ENCODE assay signal across 20 mouse cellular contexts in genomic region chr3:79296049-79296448, GRCm38 (mm10). TPM values are rescaled to one million over a fixed set of nuclear protein-coding genes. Genes with fewer than 3 reads are reported as not detected.
A peak's percentile ranks its signal among the peaks of the same experiment; 100 is the strongest.
DNase-seq lines count a peak whose midpoint lies in the region; ATAC-seq and TF ChIP-seq lines count a peak whose summit lies in the region.
"Had no signal": no experiment of that assay in that cellular context is flagged by ENCODE, and none has a peak within 500 bp of the region (broad histone marks: within the 10 kb centered on the region; RNA-seq: fewer than 3 reads in every experiment).

No protein-coding gene starts in this region.

- intact Hi-C loops in heart, postnatal 14 days (cut with DNase I), result no loop called here

- no peaks in the 10 kb centered on the region for H3K79me2 ChIP-seq in liver, adult 2 months (ENCODE audit: control insufficient read depth, insufficient read depth, low read length)

- TF ChIP-seq CTCF in liver, adult 2 months (IDR thresholded peaks at IDR 0.05; ENCODE audit: low read depth, low read length), result peak; percentile 35; the same call in 1 of the 2 replicates

- H3K4me3 ChIP-seq in liver, adult 2 months (ENCODE audit: insufficient read depth, low read depth, low read length), result no peak overlapping the region
- H3K4me3 ChIP-seq in forebrain, embryonic 16.5 days (replicated peaks; ENCODE audit: low read length), result no peak overlapping the region
- H3K4me3 ChIP-seq: midbrain, embryonic 12.5 days had no signal

- 0 out of 2 replicates have a peak, but pooled peaks have one; percentile 57 for ATAC-seq in megakaryocyte-erythroid progenitor cell, adult 5-6 weeks (replicated peaks; ENCODE audit: low FRiP score, low TSS enrichment, poor library complexity, severe bottlenecking)
- ATAC-seq in forebrain, embryonic 16.5 days, result no peak

- DNase-seq in embryo, embryonic 10.5 days (ENCODE audit: low spot score), result peak; percentile 34
- no peak for DNase-seq in embryo, embryonic 11 days
- DNase-seq in liver, adult 2 months (ENCODE audit: extremely low read depth, low read depth, low spot score), result peak; percentile 10
- DNase-seq in liver (no peak), R1 (ENCODE audit: low read depth, low spot score) (peak; percentile 9)
- DNase-seq in heart, postnatal 14 days, result no peak
- DNase-seq: adrenal gland, postnatal 14 days; cerebellum, postnatal 10 days; kidney, adult 8-10 months; layer of hippocampus, adult 9-11 months; right cerebral cortex, postnatal 25 days; thymus, adult 2 months had no signal

- H3K4me1 ChIP-seq in liver, adult 2 months (ENCODE audit: control insufficient read depth, insufficient read depth, low read length), result no peaks in the 10 kb centered on the region
- H3K4me1 ChIP-seq in forebrain, embryonic 16.5 days (replicated peaks; ENCODE audit: control insufficient read depth, insufficient read depth, low read length), result no peaks in the 10 kb centered on the region
- H3K4me1 ChIP-seq: midbrain, embryonic 12.5 days had no signal

- WGBS in liver, adult 2 months, result 80% methylated on average over 5 of the region's 5 CpGs
- WGBS in forebrain, embryonic 16.5 days, result 71% methylated on average over 5 of the region's 5 CpGs

- no peaks in the 10 kb centered on the region for H3K9me3 ChIP-seq in forebrain, embryonic 16.5 days (ENCODE audit: control insufficient read depth, low read length)
- H3K9me3 ChIP-seq: midbrain, embryonic 12.5 days had no signal

- no peak for TF ChIP-seq POLR2A in liver, adult 2 months (IDR thresholded peaks at IDR 0.05; ENCODE audit: extremely low read depth, insufficient read depth, low read length)

- H3K36me3 ChIP-seq in liver, adult 2 months (ENCODE audit: control insufficient read depth, insufficient read depth, low read length), result no peaks in the 10 kb centered on the region
- no peaks in the 10 kb centered on the region for H3K36me3 ChIP-seq in forebrain, embryonic 16.5 days (ENCODE audit: control insufficient read depth, insufficient read depth)
- H3K36me3 ChIP-seq: midbrain, embryonic 12.5 days had no signal

- no peak overlapping the region for H3K4me2 ChIP-seq in forebrain, embryonic 16.5 days (ENCODE audit: low read length)
- H3K4me2 ChIP-seq: midbrain, embryonic 12.5 days had no signal

- no peak overlapping the region for H3K27ac ChIP-seq in liver, adult 2 months (replicated peaks; ENCODE audit: insufficient read depth, low read depth, low read length)
- H3K27ac ChIP-seq in forebrain, embryonic 16.5 days (ENCODE audit: low read length), result no peak overlapping the region
- H3K27ac ChIP-seq: liver, embryonic 14.5 days; midbrain, embryonic 12.5 days had no signal

- no peaks in the 10 kb centered on the region for H3K27me3 ChIP-seq in liver, adult 2 months (ENCODE audit: control insufficient read depth, insufficient read depth, low read length)
- H3K27me3 ChIP-seq in forebrain, embryonic 16.5 days (replicated peaks; ENCODE audit: control insufficient read depth, insufficient read depth, low read length), result no peaks in the 10 kb centered on the region
- H3K27me3 ChIP-seq: midbrain, embryonic 12.5 days had no signal

- H3K9ac ChIP-seq in liver, adult 2 months (ENCODE audit: low read depth, low read length), result no peak overlapping the region
- H3K9ac ChIP-seq in forebrain, embryonic 16.5 days (replicated peaks; ENCODE audit: low read depth, low read length), result no peak overlapping the region
- H3K9ac ChIP-seq: liver, embryonic 14.5 days; midbrain, embryonic 12.5 days had no signal

RNA-seq across cellular contexts. Expression of gene Rapgef2, which starts 9.7 kb away (rescaled TPM):
- total RNA-seq in liver, adult 2 months (2014; rRNA removed), result 15.3 and 21.1 TPM in 2 replicates
- polyA plus RNA-seq in liver, adult 2 months (2012; rRNA removed), result 3.1 and 4.2 TPM in 2 replicates
- total RNA-seq in megakaryocyte-erythroid progenitor cell, adult 5-6 weeks (2014; fragmentation: Nextera tagmentation), result 5.4 and 8.1 TPM in 2 replicates
- 8.3 and 11.2 TPM in 2 replicates for total RNA-seq in megakaryocyte-erythroid progenitor cell, adult 5-6 weeks (2017)
- polyA plus RNA-seq in forebrain, embryonic 16.5 days (2015; fragmentation: Nextera tagmentation; extraction: Ambion mirVana), result 10.8 and 13.4 TPM in 2 replicates
- total RNA-seq in heart, postnatal 14 days (2021), result 10 to 100 TPM; 34.9 to 35.6 TPM

RNA-seq across cellular contexts. Expression of gene Gm17359, which starts 40.4 kb away (rescaled TPM):
- total RNA-seq in liver, adult 2 months (2014; rRNA removed), result 0.09 and 0.13 TPM in 2 replicates
- 0.13 TPM in 1 of 2 replicates, not detected in the other for polyA plus RNA-seq in liver, adult 2 months (2012; rRNA removed)
- not detected in 2 replicates for total RNA-seq in megakaryocyte-erythroid progenitor cell, adult 5-6 weeks (2014; fragmentation: Nextera tagmentation)
- total RNA-seq in megakaryocyte-erythroid progenitor cell, adult 5-6 weeks (2017), result not detected in 2 replicates
- 0.14 TPM in 1 of 2 replicates, not detected in the other for polyA plus RNA-seq in forebrain, embryonic 16.5 days (2015; fragmentation: Nextera tagmentation; extraction: Ambion mirVana)
- not detected for total RNA-seq in heart, postnatal 14 days (2021)
- total RNA-seq: adrenal gland, postnatal 14 days; hematopoietic stem cell, adult 5-6 weeks; left cerebral cortex, postnatal 25 days had no signal
- polyA plus RNA-seq: embryonic facial prominence, embryonic 14.5 days; forebrain, embryonic 11.5 days; liver, embryonic 14.5 days; midbrain, embryonic 12.5 days had no signal

Comparison
In these comparisons a context has a peak if more than half of its experiments do, and no peak if none do; other contexts are left out.
1. DNase-seq: peak in embryo, embryonic 10.5 days (single experiment), liver, adult 2 months (single experiment) and R1 (single experiment); none in embryo, embryonic 11 days (single experiment), liver (single experiment) and heart, postnatal 14 days (0 of 2).